Mouse (Mus musculus) lung, embryonic 14.5 days (tissue): Measurements from ENCODE around the gene Rab37. TPM values are rescaled to one million over a fixed set of nuclear protein-coding genes. Genes with fewer than 3 reads are reported as not detected.

Source experiments
- ATAC-seq: fragments of 200-750 bp; cut with Nextera tagmentation; 2 replicates; pipeline ENCODE4 v1.8.0; 2017; ENCODE audit warnings: mild to moderate bottlenecking, moderate TSS enrichment, moderate library complexity; ENCODE audit not compliant: insufficient read depth
- DNase-seq: peaks from one replicate; pipeline ENCODE4 v3.0.0-alpha.2; 2015
- H3K27ac ChIP-seq: fragments of 300-500 bp; sonication (generic); 2 replicates; pipeline ENCODE4 v1.5.1; 2014; ENCODE audit warnings: low read depth, mild to moderate bottlenecking, moderate library complexity
- H3K27me3 ChIP-seq: fragments of 300-500 bp; sonication (generic); 2 replicates; pipeline ENCODE4 v1.6.1; 2014; ENCODE audit warnings: low read length, control low read depth; ENCODE audit not compliant: insufficient read depth
- H3K36me3 ChIP-seq: fragments of 300-500 bp; sonication (generic); 2 replicates; pipeline ENCODE4 v1.6.1; 2014; ENCODE audit warnings: control low read depth; ENCODE audit not compliant: insufficient read depth
- H3K4me1 ChIP-seq: fragments of 300-500 bp; sonication (generic); 2 replicates; pipeline ENCODE4 v1.6.1; 2014; ENCODE audit warnings: antibody characterized with exemption, control low read depth; ENCODE audit not compliant: insufficient read depth
- H3K4me2 ChIP-seq: fragments of 300-500 bp; sonication (generic); 2 replicates; pipeline ENCODE4 v1.6.1; 2014; ENCODE audit warnings: mild to moderate bottlenecking
- H3K4me3 ChIP-seq: fragments of 300-500 bp; sonication (generic); 2 replicates; pipeline ENCODE4 v1.5.1; 2014; ENCODE audit warnings: low read depth, low read length
- H3K9ac ChIP-seq: fragments of 300-500 bp; sonication (generic); 2 replicates; pipeline ENCODE4 v1.6.1; 2014
- H3K9me3 ChIP-seq: fragments of 300-500 bp; sonication (generic); 2 replicates; pipeline ENCODE4 v1.6.1; 2016; ENCODE audit warnings: low read depth, low read length, control low read depth
- CTCF ChIP-seq: IDR thresholded peaks from 2 replicates; pipeline ENCODE4 v1.5.1; 2016; ENCODE audit warnings: antibody characterized with exemption, low read depth
- WGBS: fragments of 180-500 bp; shearing (Covaris S2); extraction: QIAGEN DNeasy Blood & Tissue Kit; methylation state at CpG from one replicate; pipeline ENCODE4 v1.1.7; 2014; 5-methylcytosine and 5-hydroxymethylcytosine counted together
- polyA plus RNA-seq: library from polyadenylated mRNA; unstranded; fragments of >200 nt; fragmentation: Nextera tagmentation; extraction: Ambion mirVana; gene quantifications from 2 replicates; pipeline ENCODE4 v1.2.1, GENCODE M21; 2014

The Rab37 gene
- polyA plus RNA-seq, 1 experiment from 2014 or later, result 0.55 TPM

DNA sequence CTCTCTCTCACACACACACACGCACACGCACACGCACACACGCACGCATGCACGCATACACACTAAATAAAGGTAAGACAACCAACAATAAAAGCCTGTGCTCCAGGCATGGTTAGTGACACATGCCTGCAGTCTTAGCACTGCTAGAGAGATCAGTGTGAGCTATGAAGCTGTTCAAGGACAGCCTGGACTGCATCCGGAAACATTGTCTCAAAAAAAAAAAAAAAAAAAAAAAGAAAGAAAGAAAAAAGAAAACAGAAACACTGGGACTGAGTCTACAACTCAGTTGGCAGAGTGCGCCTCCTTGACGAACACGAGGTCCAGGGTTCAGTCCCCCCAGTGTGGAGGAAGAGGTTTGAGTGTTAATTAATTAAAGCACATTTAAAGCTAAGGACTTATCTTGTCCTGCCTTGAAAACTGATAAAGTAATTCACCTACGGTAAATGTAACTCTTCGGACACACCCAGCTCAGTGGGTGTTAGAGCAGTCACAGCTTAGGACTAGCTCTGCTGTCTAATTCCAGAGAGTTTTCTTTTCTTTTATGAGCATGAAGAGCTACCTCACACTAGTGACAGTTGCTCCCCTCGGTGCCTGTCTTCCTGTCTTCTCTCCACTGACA is 38.4 kb downstream of the Rab37 start:
- DNase-seq (no peak), ATAC-seq (no peak)
- no peak for TF ChIP-seq CTCF
- no peak overlapping the region for H3K4me3 ChIP-seq
- no peaks in the 10 kb centered on the region for H3K36me3 ChIP-seq
- H3K4me1 ChIP-seq, result no peaks in the 10 kb centered on the region
- WGBS, result 82% methylated on average over 13 of the region's 13 CpGs
- H3K9me3 ChIP-seq, result no peaks in the 10 kb centered on the region
- no peak overlapping the region for H3K9ac ChIP-seq
- no peak overlapping the region for H3K4me2 ChIP-seq
- H3K27ac ChIP-seq, result no peak overlapping the region
- no peaks in the 10 kb centered on the region for H3K27me3 ChIP-seq

GRCm38 (mm10) chr11:115131768-115132381 is 40.6 kb downstream of the Rab37 start:
- no peak for TF ChIP-seq CTCF
- DNase-seq (no peak), ATAC-seq (no peak)
- H3K9me3 ChIP-seq, result no peaks in the 10 kb centered on the region
- H3K4me1 ChIP-seq, result no peaks in the 10 kb centered on the region
- no peaks in the 10 kb centered on the region for H3K36me3 ChIP-seq
- WGBS, result 61% methylated on average over 8 of the region's 8 CpGs
- no peaks in the 10 kb centered on the region for H3K27me3 ChIP-seq
- no peak overlapping the region for H3K27ac ChIP-seq
- H3K4me2 ChIP-seq, result no peak overlapping the region
- no peak overlapping the region for H3K9ac ChIP-seq
- H3K4me3 ChIP-seq, result no peak overlapping the region

DNA sequence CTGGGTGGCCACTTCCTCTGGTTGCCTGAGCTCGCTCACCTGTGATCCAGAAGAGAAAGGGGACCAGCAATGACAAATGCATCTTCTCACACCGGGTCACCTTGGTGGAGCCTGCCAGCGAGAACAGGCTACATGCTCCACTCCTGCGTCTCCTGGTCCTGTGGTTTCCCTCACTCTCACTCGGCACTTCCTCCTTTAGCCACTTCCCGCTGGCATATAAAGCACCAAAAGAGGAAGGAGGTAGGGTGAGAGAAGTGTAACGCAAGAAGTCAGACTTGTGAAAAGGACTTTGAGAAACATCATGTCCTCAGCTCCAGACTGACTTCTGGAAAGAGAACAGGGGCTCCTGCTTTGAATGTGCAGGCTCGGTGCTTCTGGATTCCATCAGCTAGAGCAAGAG is 42.6 kb downstream of the Rab37 start, which contains the start of gene Cd300lf:
TSS of gene Cd300lf (minus strand) at position 193 of the 400 bp plus-strand sequence.
- TF ChIP-seq CTCF, result no peak
- WGBS, result 69% methylated on average over 8 of the region's 8 CpGs
- no peaks in the 10 kb centered on the region for H3K4me1 ChIP-seq
- ATAC-seq (no peak), DNase-seq (no peak)
- no peak within 1 kb of the TSS for H3K27ac ChIP-seq
- H3K36me3 ChIP-seq, result no peaks in the 10 kb centered on the region
- H3K4me3 ChIP-seq, result no peak within 1 kb of the TSS
- no peaks in the 10 kb centered on the region for H3K27me3 ChIP-seq
- no peaks in the 10 kb centered on the region for H3K9me3 ChIP-seq
- no peak within 1 kb of the TSS for H3K9ac ChIP-seq
- no peak within 1 kb of the TSS for H3K4me2 ChIP-seq

DNA sequence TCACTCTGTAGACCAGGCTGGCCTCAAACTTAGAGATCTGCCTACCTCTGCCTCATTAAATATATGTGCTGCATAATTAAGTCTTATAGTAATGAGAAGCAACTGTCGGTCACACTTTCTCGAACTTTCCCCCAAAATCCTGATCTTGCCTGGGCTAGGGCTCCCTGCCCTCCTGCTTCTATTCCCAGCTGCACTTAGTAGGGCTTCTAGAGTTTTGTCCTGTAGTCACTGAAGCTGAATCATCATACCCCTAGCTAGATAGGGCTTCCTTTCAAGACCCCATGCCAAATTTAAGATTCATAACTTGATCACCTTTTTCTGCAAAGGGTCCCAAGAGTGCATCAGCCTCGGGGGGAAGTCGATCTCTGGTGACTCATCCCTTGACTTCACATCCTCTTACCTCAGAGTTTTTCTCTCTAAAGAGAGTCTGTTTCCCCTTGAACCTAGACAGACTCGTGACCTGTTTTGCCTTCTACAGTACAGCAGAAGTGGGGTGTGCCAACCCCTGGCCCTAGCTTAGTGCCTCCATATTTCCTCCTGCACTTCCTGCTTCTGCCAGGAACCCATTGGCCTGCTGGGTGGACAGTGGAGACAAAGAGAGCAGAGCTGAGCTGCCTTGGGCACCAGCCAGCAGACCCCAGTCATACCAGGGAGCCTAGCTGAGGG is 47.5 kb downstream of the Rab37 start:
- no peak overlapping the region for H3K4me3 ChIP-seq
- 80% methylated on average over 5 of the region's 5 CpGs for WGBS
- no peaks in the 10 kb centered on the region for H3K27me3 ChIP-seq
- no peaks in the 10 kb centered on the region for H3K9me3 ChIP-seq
- H3K9ac ChIP-seq, result no peak overlapping the region
- no peak for TF ChIP-seq CTCF
- no peak overlapping the region for H3K27ac ChIP-seq
- no peaks in the 10 kb centered on the region for H3K4me1 ChIP-seq
- H3K36me3 ChIP-seq, result no peaks in the 10 kb centered on the region
- no peak for ATAC-seq
- H3K4me2 ChIP-seq, result no peak overlapping the region
- no peak for DNase-seq

- no peaks in the 10 kb centered on the region for H3K9me3 ChIP-seq
- no peak overlapping the region for H3K4me3 ChIP-seq
- no peaks in the 10 kb centered on the region for H3K4me1 ChIP-seq
- no peak overlapping the region for H3K9ac ChIP-seq
- no peak overlapping the region for H3K4me2 ChIP-seq
- H3K27me3 ChIP-seq, result no peaks in the 10 kb centered on the region
- TF ChIP-seq CTCF, result no peak
- H3K36me3 ChIP-seq, result no peaks in the 10 kb centered on the region
- WGBS, result 79% methylated on average over 2 of the region's 2 CpGs
- H3K27ac ChIP-seq, result no peak overlapping the region
- DNase-seq, result no peak
- ATAC-seq, result no peak
These were observed 50.7 kb downstream of the Rab37 start for GRCm38 (mm10) chr11:115141970-115142369.

DNA sequence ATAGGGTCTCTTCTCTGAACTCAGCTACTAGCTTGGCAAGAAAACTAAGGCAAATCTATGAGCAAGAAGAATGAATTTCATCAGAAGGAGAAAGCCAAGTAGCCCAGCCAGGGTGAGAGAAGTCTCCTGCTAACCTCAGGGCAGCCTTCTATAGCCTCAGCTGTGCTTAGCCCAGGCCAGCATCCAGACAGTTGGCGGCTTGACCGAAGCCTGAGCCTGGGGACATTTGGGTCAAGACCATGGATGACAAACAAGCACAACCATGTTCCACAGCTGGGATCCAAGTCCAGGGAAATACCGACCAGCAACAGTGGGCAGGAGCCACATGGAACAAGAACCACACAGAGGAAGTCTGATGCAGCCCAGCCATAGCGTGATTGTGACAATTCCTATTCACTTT is 56.6 kb downstream of the Rab37 start:
- Histone ChIP-seq H3K4me2 (no peak overlapping the region), H3K4me3 (no peak overlapping the region), H3K27ac (no peak overlapping the region), H3K36me3 (no peaks in the 10 kb centered on the region), H3K9me3 (no peaks in the 10 kb centered on the region), H3K9ac (no peak overlapping the region), H3K27me3 (no peaks in the 10 kb centered on the region), H3K4me1 (no peaks in the 10 kb centered on the region)
- TF ChIP-seq CTCF, result no peak
- WGBS, result 84% methylated on average over 4 of the region's 4 CpGs
- DNase-seq (no peak), ATAC-seq (no peak)

GRCm38 (mm10) chr11:115150741-115151254 is 59.6 kb downstream of the Rab37 start:
- TF ChIP-seq CTCF, result no peak
- no peaks in the 10 kb centered on the region for H3K36me3 ChIP-seq
- H3K4me3 ChIP-seq, result no peak overlapping the region
- 40% methylated on average over 6 of the region's 6 CpGs for WGBS
- no peak overlapping the region for H3K27ac ChIP-seq
- H3K9me3 ChIP-seq, result no peaks in the 10 kb centered on the region
- H3K27me3 ChIP-seq, result peaks cover 22% of the 10 kb centered on the region
- no peak for DNase-seq
- no peak overlapping the region for H3K9ac ChIP-seq
- H3K4me1 ChIP-seq, result no peaks in the 10 kb centered on the region
- H3K4me2 ChIP-seq, result no peak overlapping the region
- no peak for ATAC-seq
